Mouse (Mus musculus): ENCODE data around the gene Tmprss13.

DNA sequence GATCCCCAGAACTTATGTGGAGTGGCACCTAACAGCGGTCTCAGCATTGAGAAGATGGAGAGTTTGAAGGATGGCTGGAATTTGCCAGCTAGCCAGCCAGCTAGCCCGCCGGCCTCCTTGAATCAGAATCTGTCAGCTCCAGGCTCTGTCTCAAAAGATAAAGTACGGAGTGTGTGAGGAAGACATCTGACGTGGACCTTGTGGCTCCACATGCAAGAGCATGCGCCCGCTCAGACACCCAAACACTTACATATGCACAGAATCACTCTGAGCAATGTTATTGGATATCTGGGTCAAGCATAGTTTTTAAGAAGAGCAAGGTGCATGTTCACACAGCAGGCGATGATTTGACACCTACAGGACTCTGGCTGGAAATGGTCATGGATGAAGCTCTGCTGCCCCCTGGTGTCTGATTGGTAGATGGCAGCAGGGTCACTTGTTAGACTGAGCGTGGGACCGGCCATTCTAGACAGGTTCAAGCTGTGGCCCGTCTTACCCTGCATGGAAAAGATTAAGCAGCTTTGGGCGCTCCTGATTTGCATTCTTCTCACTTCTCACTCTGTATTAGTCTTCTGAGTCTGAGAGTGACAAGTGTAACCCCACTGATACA, 69.6 kb downstream of the Tmprss13 start:
- TF ChIP-seq CTCF (IDR thresholded peaks at IDR 0.05; ENCODE audit: low read depth, low read length) (peak; percentile 95), POLR2A (IDR thresholded peaks at IDR 0.05; ENCODE audit: extremely low read depth, insufficient read depth, low read length) (no peak)

Measured in liver, adult 2 months (tissue).